Mouse (Mus musculus): ENCODE measurements around the gene Kif7.

DNA sequence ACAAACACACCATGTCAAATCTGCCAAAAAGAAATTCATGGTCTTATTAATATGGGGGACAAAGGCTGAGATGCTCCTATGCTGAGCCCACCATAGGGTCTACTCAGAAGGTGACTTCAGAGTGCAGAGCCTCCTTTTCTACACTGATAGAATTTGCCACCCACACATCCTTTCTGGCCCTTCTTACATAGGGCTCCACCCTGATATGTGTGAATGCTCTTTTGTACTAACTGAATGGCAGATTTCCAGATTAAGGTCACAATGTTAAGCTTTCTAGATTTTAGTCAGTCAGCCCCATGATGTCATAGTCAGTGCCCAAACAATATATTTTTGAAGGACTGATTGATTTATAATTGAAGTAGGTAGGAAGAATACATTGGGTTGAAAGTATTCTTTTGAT is 44.2 kb upstream of the Kif7 start:
- TF ChIP-seq CTCF (IDR thresholded peaks at IDR 0.05) (no peak), EP300 (IDR thresholded peaks at IDR 0.05) (no peak)
